Mouse (Mus musculus): ENCODE data around the gene Hectd2. TPM values are rescaled to one million over a fixed set of nuclear protein-coding genes. Genes with fewer than 3 reads are reported as not detected.

The Hectd2 gene
- polyA plus RNA-seq, 1 experiment from 2014 or later: 5.7 TPM

DNA sequence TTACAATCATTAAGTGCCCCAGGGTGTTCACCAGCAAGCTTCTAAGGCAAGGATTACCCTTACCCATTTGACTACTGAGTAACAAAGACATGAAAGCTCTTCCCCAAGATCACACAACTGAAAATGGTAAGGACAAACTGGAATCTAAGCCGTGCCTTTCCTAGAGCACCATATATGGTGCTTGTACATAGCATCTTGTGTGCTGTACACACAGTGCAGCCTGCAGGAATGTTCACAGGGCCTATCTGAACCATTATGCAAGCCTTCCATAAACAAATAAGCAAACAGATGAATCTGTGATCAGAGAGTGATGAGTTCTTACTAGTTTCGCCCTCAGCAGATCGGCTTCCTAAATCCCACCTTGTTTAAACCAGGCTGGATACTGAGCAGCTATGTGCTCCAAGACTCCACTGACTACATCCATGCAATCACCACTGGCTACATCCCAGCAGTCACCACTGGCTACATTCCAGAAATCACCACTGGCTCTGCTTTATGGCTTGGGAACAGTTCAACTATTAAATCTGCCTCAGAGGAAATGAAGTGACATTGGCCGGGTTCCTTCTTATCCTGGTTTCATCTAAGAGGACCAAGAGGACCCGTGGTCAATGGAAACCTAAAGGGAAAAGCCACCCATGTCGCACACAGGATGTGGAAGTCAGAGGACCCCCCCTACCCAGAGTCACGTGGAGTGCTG lies 91.8 kb downstream of the Hectd2 start:
- Histone ChIP-seq H3K9ac (ENCODE audit: low read length) (no peak overlapping the region), H3K4me1 (ENCODE audit: control insufficient read depth, insufficient read depth, low read length) (no peaks in the 10 kb centered on the region), H3K9me3 (ENCODE audit: control insufficient read depth, low read length) (peaks cover 4% of the 10 kb centered on the region; the same call in 1 of the 2 replicates), H3K27ac (ENCODE audit: low read depth, low read length) (no peak overlapping the region), H3K4me2 (ENCODE audit: low read depth) (no peak overlapping the region), H3K4me3 (ENCODE audit: low read depth, low read length) (no peak overlapping the region), H3K36me3 (ENCODE audit: control insufficient read depth, insufficient read depth, low read length) (no peaks in the 10 kb centered on the region), H3K27me3 (ENCODE audit: control insufficient read depth, insufficient read depth, low read length) (no peaks in the 10 kb centered on the region)
- ATAC-seq (ENCODE audit: insufficient read depth, low FRiP score, low TSS enrichment) (no peak), DNase-seq (ENCODE audit: low spot score) (no peak)
- WGBS: 89% methylated on average over 7 of the region's 7 CpGs

DNA sequence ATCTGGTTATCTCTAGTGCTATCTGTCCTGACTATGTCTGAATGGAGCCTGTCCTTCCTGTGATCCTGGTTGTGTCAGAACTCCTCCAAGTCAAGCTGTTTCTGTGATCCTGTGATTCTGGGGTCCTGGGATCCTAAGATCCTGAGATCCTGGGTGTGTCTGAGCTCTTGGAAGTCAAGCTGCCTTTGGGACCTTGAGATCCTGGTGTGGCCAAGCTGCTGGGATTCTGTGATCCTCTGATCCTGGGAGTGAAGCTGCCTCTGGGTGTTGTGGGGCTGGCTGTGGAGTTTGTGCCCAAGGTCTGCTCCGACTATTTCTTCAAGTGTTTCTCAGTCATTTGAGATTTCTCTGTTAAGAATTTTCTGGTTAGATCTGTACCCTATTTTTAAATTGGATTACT lies 98.2 kb downstream of the Hectd2 start:
- no peak overlapping the region for H3K9ac ChIP-seq (ENCODE audit: low read length)
- no peaks in the 10 kb centered on the region for H3K36me3 ChIP-seq (ENCODE audit: control insufficient read depth, insufficient read depth, low read length)
- 96% methylated on average over 1 of the region's 1 CpGs for WGBS
- no peaks in the 10 kb centered on the region for H3K27me3 ChIP-seq (ENCODE audit: control insufficient read depth, insufficient read depth, low read length)
- H3K4me2 ChIP-seq (ENCODE audit: low read depth): no peak overlapping the region
- H3K4me1 ChIP-seq (ENCODE audit: control insufficient read depth, insufficient read depth, low read length): no peaks in the 10 kb centered on the region
- no peak overlapping the region for H3K27ac ChIP-seq (ENCODE audit: low read depth, low read length)
- no peaks in the 10 kb centered on the region for H3K9me3 ChIP-seq (ENCODE audit: control insufficient read depth, low read length)
- no peak for DNase-seq (ENCODE audit: low spot score)
- no peak for ATAC-seq (ENCODE audit: insufficient read depth, low FRiP score, low TSS enrichment)
- no peak overlapping the region for H3K4me3 ChIP-seq (ENCODE audit: low read depth, low read length)

DNA sequence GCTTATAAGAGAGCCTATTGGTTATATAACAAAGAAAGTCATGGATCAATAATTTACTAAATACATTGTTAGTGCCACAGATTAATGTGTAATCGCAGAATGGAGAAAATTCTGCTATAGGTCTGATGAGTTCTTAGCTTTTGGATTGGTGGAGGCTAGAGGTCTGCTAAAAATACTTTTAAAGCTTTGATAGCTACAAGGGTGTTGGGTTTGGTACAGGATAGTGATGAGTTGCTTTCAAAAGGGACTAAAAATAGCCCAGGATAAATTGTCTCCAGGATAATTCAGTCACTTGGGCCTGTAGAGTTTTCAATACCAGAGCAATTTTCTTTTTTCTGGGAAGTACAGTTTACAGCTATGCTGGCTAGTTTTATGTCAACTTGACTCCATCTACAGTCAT lies 108.3 kb downstream of the Hectd2 start:
- H3K4me3 ChIP-seq (ENCODE audit: low read depth, low read length): no peak overlapping the region
- 98% methylated on average over 1 of the region's 1 CpGs for WGBS
- no peak for ATAC-seq (ENCODE audit: insufficient read depth, low FRiP score, low TSS enrichment)

DNA sequence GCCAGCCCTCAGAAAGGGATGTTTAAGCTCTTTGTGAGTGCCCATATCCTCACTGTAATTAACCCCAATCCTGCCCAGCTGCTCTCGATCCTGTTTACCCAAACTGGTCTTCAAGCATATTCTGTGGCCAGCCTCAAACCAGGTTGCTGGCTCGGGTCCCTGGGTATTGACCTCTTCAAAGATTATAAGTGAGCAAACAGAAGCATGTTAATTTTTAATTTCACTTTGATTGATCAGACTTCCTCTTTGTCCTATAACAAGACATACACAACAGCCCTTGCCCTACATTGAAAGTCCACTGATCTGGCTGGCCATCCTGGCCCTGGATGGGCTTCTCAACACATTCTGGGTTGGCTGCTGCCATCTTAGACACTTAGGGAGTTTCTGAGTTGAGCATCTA lies 109.5 kb downstream of the Hectd2 start:
- no peak for DNase-seq (ENCODE audit: low spot score)
- Histone ChIP-seq H3K4me2 (ENCODE audit: low read depth) (no peak overlapping the region), H3K27me3 (ENCODE audit: control insufficient read depth, insufficient read depth, low read length) (no peaks in the 10 kb centered on the region), H3K36me3 (ENCODE audit: control insufficient read depth, insufficient read depth, low read length) (no peaks in the 10 kb centered on the region), H3K4me1 (ENCODE audit: control insufficient read depth, insufficient read depth, low read length) (no peaks in the 10 kb centered on the region), H3K9me3 (ENCODE audit: control insufficient read depth, low read length) (no peaks in the 10 kb centered on the region), H3K27ac (ENCODE audit: low read depth, low read length) (no peak overlapping the region), H3K4me3 (ENCODE audit: low read depth, low read length) (no peak overlapping the region), H3K9ac (ENCODE audit: low read length) (no peak overlapping the region)
- no peak for ATAC-seq (ENCODE audit: insufficient read depth, low FRiP score, low TSS enrichment)
- 78% methylated on average over 2 of the region's 2 CpGs for WGBS

More for the DNA sequence above, 108.3 kb downstream of the Hectd2 start:
- Histone ChIP-seq H3K4me2 (ENCODE audit: low read depth) (no peak overlapping the region), H3K27ac (ENCODE audit: low read depth, low read length) (no peak overlapping the region), H3K36me3 (ENCODE audit: control insufficient read depth, insufficient read depth, low read length) (no peaks in the 10 kb centered on the region), H3K27me3 (ENCODE audit: control insufficient read depth, insufficient read depth, low read length) (no peaks in the 10 kb centered on the region), H3K4me1 (ENCODE audit: control insufficient read depth, insufficient read depth, low read length) (no peaks in the 10 kb centered on the region), H3K9me3 (ENCODE audit: control insufficient read depth, low read length) (no peaks in the 10 kb centered on the region), H3K9ac (ENCODE audit: low read length) (no peak overlapping the region)
- no peak for DNase-seq (ENCODE audit: low spot score)

GRCm38 (mm10) chr19:36664417-36664816 lies 110.0 kb downstream of the Hectd2 start:
- Histone ChIP-seq H3K4me1 (ENCODE audit: control insufficient read depth, insufficient read depth, low read length) (no peaks in the 10 kb centered on the region), H3K27me3 (ENCODE audit: control insufficient read depth, insufficient read depth, low read length) (no peaks in the 10 kb centered on the region), H3K9ac (ENCODE audit: low read length) (no peak overlapping the region), H3K27ac (ENCODE audit: low read depth, low read length) (no peak overlapping the region), H3K4me2 (ENCODE audit: low read depth) (no peak overlapping the region), H3K9me3 (ENCODE audit: control insufficient read depth, low read length) (no peaks in the 10 kb centered on the region), H3K4me3 (ENCODE audit: low read depth, low read length) (no peak overlapping the region), H3K36me3 (ENCODE audit: control insufficient read depth, insufficient read depth, low read length) (no peaks in the 10 kb centered on the region)
- ATAC-seq (ENCODE audit: insufficient read depth, low FRiP score, low TSS enrichment) (no peak), DNase-seq (ENCODE audit: low spot score) (no peak)
- 73% methylated on average over 6 of the region's 6 CpGs for WGBS

GRCm38 (mm10) chr19:36665206-36665605 lies 110.8 kb downstream of the Hectd2 start:
- H3K27ac ChIP-seq (ENCODE audit: low read depth, low read length): no peak overlapping the region
- H3K9ac ChIP-seq (ENCODE audit: low read length): no peak overlapping the region
- H3K4me2 ChIP-seq (ENCODE audit: low read depth): no peak overlapping the region
- 91% methylated on average over 7 of the region's 7 CpGs for WGBS
- ATAC-seq (ENCODE audit: insufficient read depth, low FRiP score, low TSS enrichment) (no peak), DNase-seq (ENCODE audit: low spot score) (no peak)
- no peaks in the 10 kb centered on the region for H3K4me1 ChIP-seq (ENCODE audit: control insufficient read depth, insufficient read depth, low read length)
- no peaks in the 10 kb centered on the region for H3K27me3 ChIP-seq (ENCODE audit: control insufficient read depth, insufficient read depth, low read length)
- H3K9me3 ChIP-seq (ENCODE audit: control insufficient read depth, low read length): no peaks in the 10 kb centered on the region
- H3K36me3 ChIP-seq (ENCODE audit: control insufficient read depth, insufficient read depth, low read length): no peaks in the 10 kb centered on the region
- no peak overlapping the region for H3K4me3 ChIP-seq (ENCODE audit: low read depth, low read length)

DNA sequence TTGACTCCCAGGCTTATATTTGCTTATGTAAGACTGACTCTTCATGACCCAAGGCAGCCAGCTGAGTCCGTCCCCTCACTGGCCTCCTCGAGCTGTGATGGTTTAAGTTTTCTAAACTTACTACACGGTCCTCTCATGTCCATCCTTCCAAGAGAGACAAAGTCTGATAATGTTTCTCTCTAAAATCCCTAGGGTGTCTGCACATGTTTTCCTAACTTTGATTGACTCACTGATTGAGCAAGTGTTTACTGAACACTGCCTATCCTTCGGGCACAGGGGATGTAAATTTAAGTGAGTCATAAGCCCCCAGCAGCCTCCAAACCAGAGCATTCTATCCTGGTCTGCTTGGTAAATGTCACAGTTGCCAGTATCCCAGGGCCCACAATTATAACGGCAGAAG lies 111.2 kb downstream of the Hectd2 start:
- Histone ChIP-seq H3K4me1 (ENCODE audit: control insufficient read depth, insufficient read depth, low read length) (no peaks in the 10 kb centered on the region), H3K36me3 (ENCODE audit: control insufficient read depth, insufficient read depth, low read length) (no peaks in the 10 kb centered on the region), H3K4me3 (ENCODE audit: low read depth, low read length) (no peak overlapping the region), H3K9me3 (ENCODE audit: control insufficient read depth, low read length) (no peaks in the 10 kb centered on the region), H3K4me2 (ENCODE audit: low read depth) (no peak overlapping the region), H3K9ac (ENCODE audit: low read length) (no peak overlapping the region), H3K27ac (ENCODE audit: low read depth, low read length) (no peak overlapping the region), H3K27me3 (ENCODE audit: control insufficient read depth, insufficient read depth, low read length) (no peaks in the 10 kb centered on the region)
- ATAC-seq (ENCODE audit: insufficient read depth, low FRiP score, low TSS enrichment): no peak
- DNase-seq (ENCODE audit: low spot score): no peak
- 75% methylated on average over 5 of the region's 5 CpGs for WGBS

DNA sequence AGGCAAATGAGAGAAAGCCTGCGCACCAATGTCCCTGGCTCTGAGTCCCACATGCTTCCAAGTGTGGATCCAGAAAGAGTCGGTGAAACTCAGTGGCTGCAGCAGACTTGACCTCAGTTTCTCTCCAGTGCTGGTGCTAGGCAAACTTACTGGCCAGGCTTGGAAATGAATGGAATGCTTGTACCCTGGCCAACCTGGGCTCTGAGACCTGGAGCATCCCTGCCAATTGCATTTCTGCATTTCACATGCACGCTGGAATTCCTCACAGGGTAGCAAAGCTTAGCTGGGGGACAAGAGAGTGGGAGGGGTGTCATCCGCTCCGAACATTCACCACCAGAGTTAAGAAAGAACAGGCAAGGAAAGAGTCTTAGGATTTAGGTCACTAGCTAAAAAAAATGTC lies 112.0 kb downstream of the Hectd2 start:
- WGBS: 93% methylated on average over 5 of the region's 5 CpGs
- H3K27me3 ChIP-seq (ENCODE audit: control insufficient read depth, insufficient read depth, low read length): no peaks in the 10 kb centered on the region
- no peak overlapping the region for H3K9ac ChIP-seq (ENCODE audit: low read length)
- no peak for DNase-seq (ENCODE audit: low spot score)
- H3K4me2 ChIP-seq (ENCODE audit: low read depth): no peak overlapping the region
- H3K27ac ChIP-seq (ENCODE audit: low read depth, low read length): no peak overlapping the region
- no peak for ATAC-seq (ENCODE audit: insufficient read depth, low FRiP score, low TSS enrichment)
- H3K9me3 ChIP-seq (ENCODE audit: control insufficient read depth, low read length): no peaks in the 10 kb centered on the region
- no peak overlapping the region for H3K4me3 ChIP-seq (ENCODE audit: low read depth, low read length)
- no peaks in the 10 kb centered on the region for H3K36me3 ChIP-seq (ENCODE audit: control insufficient read depth, insufficient read depth, low read length)
- H3K4me1 ChIP-seq (ENCODE audit: control insufficient read depth, insufficient read depth, low read length): no peaks in the 10 kb centered on the region

- DNase-seq (ENCODE audit: low spot score) (no peak), ATAC-seq (ENCODE audit: insufficient read depth, low FRiP score, low TSS enrichment) (no peak)
- H3K9me3 ChIP-seq (ENCODE audit: control insufficient read depth, low read length): no peaks in the 10 kb centered on the region
- no peaks in the 10 kb centered on the region for H3K27me3 ChIP-seq (ENCODE audit: control insufficient read depth, insufficient read depth, low read length)
- H3K36me3 ChIP-seq (ENCODE audit: control insufficient read depth, insufficient read depth, low read length): no peaks in the 10 kb centered on the region
- no peaks in the 10 kb centered on the region for H3K4me1 ChIP-seq (ENCODE audit: control insufficient read depth, insufficient read depth, low read length)
- H3K9ac ChIP-seq (ENCODE audit: low read length): no peak overlapping the region
- no peak overlapping the region for H3K4me2 ChIP-seq (ENCODE audit: low read depth)
- H3K4me3 ChIP-seq (ENCODE audit: low read depth, low read length): no peak overlapping the region
- 94% methylated on average over 6 of the region's 6 CpGs for WGBS
- H3K27ac ChIP-seq (ENCODE audit: low read depth, low read length): no peak overlapping the region
Measured at GRCm38 (mm10) chr19:36667368-36667767, 112.9 kb downstream of the Hectd2 start.
